Mouse (Mus musculus) ES-Bruce4 (cell line): Measurements from ENCODE around the gene Grm7.

Experiments
- CTCF ChIP-seq: IDR thresholded peaks from one replicate; pipeline ENCODE4 v1.8.1; 2011; ENCODE audit warnings: low read depth, low read length
- EP300 ChIP-seq: IDR thresholded peaks from 2 replicates; pipeline ENCODE4 v1.6.1; 2011; ENCODE audit warnings: low read depth, low read length; ENCODE audit not compliant: insufficient read depth

DNA sequence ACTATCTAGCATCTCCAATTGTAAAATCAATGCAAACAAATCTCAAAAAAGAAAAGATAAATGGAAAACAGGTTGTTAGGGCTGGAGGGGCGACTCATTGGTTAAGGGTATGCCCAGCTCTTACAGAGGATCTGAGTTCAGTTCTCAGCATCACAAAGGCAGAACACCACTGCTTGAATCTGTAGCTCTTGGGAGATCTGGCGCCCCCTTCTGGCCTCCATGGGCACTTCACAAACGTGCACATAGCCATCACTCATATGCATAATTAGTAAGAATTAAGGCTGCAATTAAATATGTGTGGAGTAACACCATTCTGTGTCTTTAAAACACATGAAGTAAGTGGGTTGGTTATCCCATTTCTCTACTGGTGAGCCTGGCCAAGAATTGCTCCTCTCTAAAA lies 914.1 kb downstream of the Grm7 start:
- TF ChIP-seq CTCF (peak; percentile 58), EP300 (no peak)
